Mouse (Mus musculus) lung, postnatal 0 days (tissue): ENCODE data around the gene Dcaf7. TPM values are rescaled to one million over a fixed set of nuclear protein-coding genes. Genes with fewer than 3 reads are reported as not detected.
A peak's percentile ranks its signal among the peaks of the same experiment; 100 is the strongest.
"Not testable (repeated sequence)": the region's sequence is repeated elsewhere in the genome, so short reads cannot be mapped to it uniquely, and the experiment has no call there.

Experiments
- ATAC-seq: fragments of 200-750 bp; cut with Nextera tagmentation; 2 replicates; pipeline ENCODE4 v1.8.0; 2017; ENCODE audit warnings: moderate library complexity
- DNase-seq: peaks from one replicate; pipeline ENCODE4 v3.0.0-alpha.2; 2016; ENCODE audit warnings: low spot score
- H3K27ac ChIP-seq: fragments of 300-500 bp; sonication (generic); 2 replicates; pipeline ENCODE4 v1.5.1; 2014; ENCODE audit warnings: antibody characterized with exemption, mild to moderate bottlenecking, low read length, mixed read lengths
- H3K27me3 ChIP-seq: fragments of 300-500 bp; sonication (generic); replicated peaks from 2 replicates; pipeline ENCODE4 v1.6.1; 2014; ENCODE audit warnings: low read length, mixed read lengths; ENCODE audit not compliant: insufficient read depth
- H3K36me3 ChIP-seq: fragments of 300-500 bp; sonication (generic); 2 replicates; pipeline ENCODE4 v1.6.1; 2014; ENCODE audit warnings: low read length, mixed read lengths; ENCODE audit not compliant: insufficient read depth
- H3K4me1 ChIP-seq: fragments of 300-500 bp; sonication (generic); 2 replicates; pipeline ENCODE4 v1.6.1; 2014; ENCODE audit warnings: antibody characterized with exemption, low read depth, low read length, mixed read lengths; ENCODE audit not compliant: insufficient read depth
- H3K4me2 ChIP-seq: fragments of 300-500 bp; sonication (generic); replicated peaks from 2 replicates; pipeline ENCODE4 v1.6.1; 2014; ENCODE audit warnings: low read depth, mild to moderate bottlenecking, low read length, moderate library complexity, mixed read lengths
- H3K4me3 ChIP-seq: fragments of 300-500 bp; sonication (generic); 2 replicates; pipeline ENCODE4 v1.5.1; 2014; ENCODE audit warnings: low read depth, low read length
- H3K9ac ChIP-seq: fragments of 300-500 bp; sonication (generic); replicated peaks from 2 replicates; pipeline ENCODE4 v1.6.1; 2014; ENCODE audit warnings: low read depth, mild to moderate bottlenecking
- H3K9me3 ChIP-seq: fragments of 300-500 bp; sonication (generic); 2 replicates; pipeline ENCODE4 v1.6.1; 2016; ENCODE audit warnings: low read length, mixed read lengths
- CTCF ChIP-seq: IDR thresholded peaks from 2 replicates; pipeline ENCODE4 v1.5.1; 2016; ENCODE audit warnings: antibody characterized with exemption, mild to moderate bottlenecking
- EP300 ChIP-seq: IDR thresholded peaks from 2 replicates; pipeline ENCODE4 v1.6.1; 2016; ENCODE audit warnings: antibody characterized with exemption, mild to moderate bottlenecking, control low read depth
- WGBS: fragments of 180-500 bp; shearing (Covaris S2); extraction: QIAGEN DNeasy Blood & Tissue Kit; methylation state at CpG from one replicate; pipeline ENCODE4 v1.1.7; 2014; 5-methylcytosine and 5-hydroxymethylcytosine counted together
- polyA plus RNA-seq: library from polyadenylated mRNA; unstranded; fragments of >200 nt; fragmentation: Nextera tagmentation; extraction: Ambion mirVana; gene quantifications from 2 replicates; pipeline ENCODE4 v1.2.1, GENCODE M21; 2015

Gene Dcaf7
- polyA plus RNA-seq, 1 experiment from 2014 or later = 26.6 TPM

GRCm38 (mm10) chr11:106061311-106061710, 24.6 kb downstream of the Dcaf7 start:
- Histone ChIP-seq H3K4me2 (no peak overlapping the region), H3K4me1 (peaks cover 3% of the 10 kb centered on the region; the same call in 1 of the 2 replicates), H3K9ac (no peak overlapping the region), H3K9me3 (no peaks in the 10 kb centered on the region), H3K36me3 (0 out of 2 replicates have a peak, but pooled peaks cover 11% of the 10 kb centered on the region), H3K4me3 (no peak overlapping the region), H3K27ac (no peak overlapping the region), H3K27me3 (no peaks in the 10 kb centered on the region)
- DNase-seq = no peak
- TF ChIP-seq CTCF = no peak
- TF ChIP-seq EP300 = no peak
- WGBS = 95% methylated on average over 1 of the region's 1 CpGs
- no peak for ATAC-seq

- no peaks in the 10 kb centered on the region for H3K27me3 ChIP-seq
- DNase-seq (no peak), ATAC-seq (no peak)
- no peak overlapping the region for H3K4me2 ChIP-seq
- H3K4me1 ChIP-seq = peaks cover 3% of the 10 kb centered on the region; the same call in 1 of the 2 replicates
- no peak overlapping the region for H3K9ac ChIP-seq
- no peak overlapping the region for H3K4me3 ChIP-seq
- TF ChIP-seq CTCF = no peak
- TF ChIP-seq EP300 = no peak
- 79% methylated on average over 5 of the region's 5 CpGs for WGBS
- H3K36me3 ChIP-seq = 0 out of 2 replicates have a peak, but pooled peaks cover 6% of the 10 kb centered on the region
- no peaks in the 10 kb centered on the region for H3K9me3 ChIP-seq
- no peak overlapping the region for H3K27ac ChIP-seq
Observed at GRCm38 (mm10) chr11:106063756-106064155, 27.1 kb downstream of the Dcaf7 start.

GRCm38 (mm10) chr11:106065073-106065922, 28.6 kb downstream of the Dcaf7 start:
- Histone ChIP-seq H3K4me3 (peak overlapping the region; percentile 72), H3K9me3 (no peaks in the 10 kb centered on the region), H3K27me3 (no peaks in the 10 kb centered on the region), H3K9ac (no peak overlapping the region), H3K4me1 (peaks cover 3% of the 10 kb centered on the region; the same call in 1 of the 2 replicates), H3K36me3 (no peaks in the 10 kb centered on the region), H3K27ac (peak overlapping the region; percentile 87; the same call in 1 of the 2 replicates), H3K4me2 (peak overlapping the region; percentile 83)
- no peak for DNase-seq
- 28% methylated on average over 18 of the region's 18 CpGs for WGBS
- TF ChIP-seq CTCF (no peak), EP300 (no peak)
- peak; percentile 5; the same call in 1 of the 2 replicates for ATAC-seq

- DNase-seq = peak; percentile 98
Observed at GRCm38 (mm10) chr11:106065923-106066571, 29.4 kb downstream of the Dcaf7 start, which contains the start of gene Taco1. Gene Taco1 (plus strand): TSS chr11:106066061.

GRCm38 (mm10) chr11:106066616-106067015, 29.9 kb downstream of the Dcaf7 start:
- not testable (repeated sequence) for ATAC-seq, H3K27me3 ChIP-seq, H3K4me1 ChIP-seq, H3K36me3 ChIP-seq, H3K9me3 ChIP-seq
- DNase-seq = peak; percentile 86
- Histone ChIP-seq H3K4me3 (peak overlapping the region; percentile 72), H3K9ac (peak overlapping the region; percentile 82), H3K4me2 (peak overlapping the region; percentile 83), H3K27ac (peak overlapping the region; percentile 87)
- WGBS = 11% methylated on average over 23 of the region's 23 CpGs

More at GRCm38 (mm10) chr11:106065923-106066571, 29.4 kb downstream of the Dcaf7 start, which contains the start of gene Taco1:
- Histone ChIP-seq H3K4me2 (peak within 1 kb of the TSS; percentile 83), H3K4me3 (peak within 1 kb of the TSS; percentile 72), H3K36me3 (no peaks in the 10 kb centered on the region), H3K27ac (peak within 1 kb of the TSS; percentile 87), H3K4me1 (peaks cover 3% of the 10 kb centered on the region; the same call in 1 of the 2 replicates), H3K27me3 (no peaks in the 10 kb centered on the region), H3K9ac (peak within 1 kb of the TSS; percentile 82), H3K9me3 (no peaks in the 10 kb centered on the region)
- TF ChIP-seq EP300 (no peak), CTCF (peak; percentile 58)
- peak; percentile 98 for ATAC-seq
- WGBS = under 1% methylated on average over 49 of the region's 49 CpGs

- Histone ChIP-seq H3K27me3 (no peaks in the 10 kb centered on the region), H3K36me3 (0 out of 2 replicates have a peak, but pooled peaks cover 4% of the 10 kb centered on the region), H3K4me1 (no peaks in the 10 kb centered on the region), H3K27ac (no peak overlapping the region), H3K9me3 (no peaks in the 10 kb centered on the region), H3K4me2 (no peak overlapping the region), H3K9ac (no peak overlapping the region), H3K4me3 (no peak overlapping the region)
- ATAC-seq (no peak), DNase-seq (no peak)
- WGBS = 81% methylated on average over 3 of the region's 3 CpGs
- TF ChIP-seq CTCF (no peak), EP300 (no peak)
Observed at GRCm38 (mm10) chr11:106073774-106074173, 37.1 kb downstream of the Dcaf7 start.
